Mouse (Mus musculus): ENCODE data around the gene Mt1. TPM values are rescaled to one million over a fixed set of nuclear protein-coding genes. Genes with fewer than 3 reads are reported as not detected.

The Mt1 gene
- 339 and 432 TPM in 2 replicates for polyA plus RNA-seq (2012; rRNA removed; ENCODE audit: low replicate concordance)

GRCm38 (mm10) chr8:94178857-94179712 is at the start of gene Mt1:
TSS of gene Mt1 (plus strand) at chr8:94179082.

GRCm38 (mm10) chr8:94136933-94137332 is 41.9 kb upstream of the Mt1 start, which contains the start of gene Mt4:
TSS of gene Mt4 (plus strand) at chr8:94137197.

GRCm38 (mm10) chr8:94152513-94153300 is 26.2 kb upstream of the Mt1 start, which contains the start of gene Mt3:
TSS of gene Mt3 (plus strand) at chr8:94152607.

GRCm38 (mm10) chr8:94172075-94172808 is 6.6 kb upstream of the Mt1 start, which contains the start of gene Mt2:
TSS of gene Mt2 (plus strand) at chr8:94172664.

GRCm38 (mm10) chr8:94214252-94215173 is 35.6 kb downstream of the Mt1 start, which contains the start of gene Nup93:
TSS of gene Nup93 (plus strand) at chr8:94214564.

Other genes with a start within 250 kb of the Mt1 start
- gene Amfr, start 166.2 kb upstream of the Mt1 start, polyA plus RNA-seq (2012; rRNA removed; ENCODE audit: low replicate concordance), result 125 and 136 TPM in 2 replicates
- 7.9 and 34.0 TPM in 2 replicates for gene Nudt21, start 142.1 kb upstream of the Mt1 start, polyA plus RNA-seq (2012; rRNA removed; ENCODE audit: low replicate concordance)
- 9.2 and 11.0 TPM in 2 replicates for gene Ogfod1, start 141.9 kb upstream of the Mt1 start, polyA plus RNA-seq (2012; rRNA removed; ENCODE audit: low replicate concordance)
- 13.8 and 28.9 TPM in 2 replicates for gene Bbs2, start 80.2 kb upstream of the Mt1 start, polyA plus RNA-seq (2012; rRNA removed; ENCODE audit: low replicate concordance)
- gene Mt4, start 41.9 kb upstream of the Mt1 start, polyA plus RNA-seq (2012; rRNA removed; ENCODE audit: low replicate concordance), result not detected in 2 replicates
- gene Mt3, start 26.5 kb upstream of the Mt1 start, polyA plus RNA-seq (2012; rRNA removed; ENCODE audit: low replicate concordance), result 1.1 TPM in 1 of 2 replicates, not detected in the other
- gene Mt2, start 6.4 kb upstream of the Mt1 start, polyA plus RNA-seq (2012; rRNA removed; ENCODE audit: low replicate concordance), result 36.5 and 53.9 TPM in 2 replicates
- gene Nup93, start 35.5 kb downstream of the Mt1 start, polyA plus RNA-seq (2012; rRNA removed; ENCODE audit: low replicate concordance), result 16.0 and 25.3 TPM in 2 replicates
- 0.07 and 0.19 TPM in 2 replicates for gene Slc12a3, start 150.1 kb downstream of the Mt1 start, polyA plus RNA-seq (2012; rRNA removed; ENCODE audit: low replicate concordance)
- gene Herpud1, start 207.4 kb downstream of the Mt1 start, polyA plus RNA-seq (2012; rRNA removed; ENCODE audit: low replicate concordance), result 137 and 179 TPM in 2 replicates

Data from subcutaneous adipose tissue, adult 2 months (tissue).